Mouse (Mus musculus) limb, embryonic 13.5 days (tissue): ENCODE results near the gene Ift140. TPM values are rescaled to one million over a fixed set of nuclear protein-coding genes. Genes with fewer than 3 reads are reported as not detected.

Experiments
- ATAC-seq: fragments of 200-750 bp; cut with Nextera tagmentation; 2 replicates; pipeline ENCODE4 v1.8.0; 2017; ENCODE audit warnings: low read depth, moderate number of reproducible peaks, moderate TSS enrichment; ENCODE audit not compliant: low FRiP score
- H3K27ac ChIP-seq: fragments of 300-500 bp; sonication (generic); 2 replicates; pipeline ENCODE4 v1.5.1; 2015; ENCODE audit warnings: inconsistent platforms, mild to moderate bottlenecking, moderate library complexity
- H3K27me3 ChIP-seq: fragments of 300-500 bp; sonication (generic); 2 replicates; pipeline ENCODE4 v1.6.1; 2015; ENCODE audit warnings: mild to moderate bottlenecking, inconsistent platforms
- H3K36me3 ChIP-seq: fragments of 300-500 bp; sonication (generic); 2 replicates; pipeline ENCODE4 v1.6.1; 2015; ENCODE audit warnings: inconsistent platforms, mild to moderate bottlenecking, moderate library complexity
- H3K4me1 ChIP-seq: fragments of 300-500 bp; sonication (generic); 2 replicates; pipeline ENCODE4 v1.6.1; 2015; ENCODE audit warnings: inconsistent platforms
- H3K4me2 ChIP-seq: fragments of 300-500 bp; sonication (generic); replicated peaks from 2 replicates; pipeline ENCODE4 v1.6.1; 2015; ENCODE audit warnings: inconsistent platforms, mild to moderate bottlenecking, moderate library complexity
- H3K4me3 ChIP-seq: fragments of 300-500 bp; sonication (generic); 2 replicates; pipeline ENCODE4 v1.5.1; 2015; ENCODE audit warnings: moderate library complexity, mild to moderate bottlenecking, inconsistent platforms
- H3K9ac ChIP-seq: fragments of 300-500 bp; sonication (generic); 2 replicates; pipeline ENCODE4 v1.6.1; 2015; ENCODE audit warnings: mild to moderate bottlenecking, inconsistent platforms
- H3K9me3 ChIP-seq: fragments of 300-500 bp; sonication (generic); 2 replicates; pipeline ENCODE4 v1.6.1; 2016; ENCODE audit warnings: inconsistent platforms
- WGBS: fragments of 180-500 bp; shearing (Covaris S2); methylation state at CpG from one replicate; pipeline ENCODE4 v1.1.7; 2015; 5-methylcytosine and 5-hydroxymethylcytosine counted together
- polyA plus RNA-seq: library from polyadenylated mRNA; unstranded; fragments of >200 nt; fragmentation: Nextera tagmentation; extraction: Ambion mirVana; gene quantifications from 2 replicates; pipeline ENCODE4 v1.2.1, GENCODE M21; 2015

Ift140 gene
- 18.7 and 22.5 TPM in 2 replicates for polyA plus RNA-seq

GRCm38 (mm10) chr17:25015655-25016291 is at the start of gene Ift140, which contains the start of gene Cramp1l:
TSS of gene Ift140 (plus strand) at chr17:25016085.
TSS of gene Cramp1l (minus strand) at chr17:25015788.
- peaks cover 25% of the 10 kb centered on the region for H3K36me3 ChIP-seq
- H3K4me2 ChIP-seq: peak within 1 kb of the TSS; percentile 96
- peak within 1 kb of the TSS; percentile 98 for H3K9ac ChIP-seq
- no peaks in the 10 kb centered on the region for H3K27me3 ChIP-seq
- peaks cover 19% of the 10 kb centered on the region for H3K4me1 ChIP-seq
- WGBS: under 1% methylated on average over 62 of the region's 62 CpGs
- H3K4me3 ChIP-seq: peak within 1 kb of the TSS; percentile 99
- no peaks in the 10 kb centered on the region for H3K9me3 ChIP-seq
- peak within 1 kb of the TSS; percentile 85 for H3K27ac ChIP-seq
- ATAC-seq: peak; percentile 99

GRCm38 (mm10) chr17:24987221-24987620 is 28.7 kb upstream of the Ift140 start:
- no peaks in the 10 kb centered on the region for H3K4me1 ChIP-seq
- no peaks in the 10 kb centered on the region for H3K9me3 ChIP-seq
- no peak overlapping the region for H3K9ac ChIP-seq
- no peak overlapping the region for H3K4me2 ChIP-seq
- H3K27me3 ChIP-seq: no peaks in the 10 kb centered on the region
- H3K4me3 ChIP-seq: no peak overlapping the region
- H3K27ac ChIP-seq: no peak overlapping the region
- peaks cover 95% of the 10 kb centered on the region for H3K36me3 ChIP-seq
- ATAC-seq: no peak
- WGBS: 93% methylated on average over 6 of the region's 6 CpGs

- peaks cover 88% of the 10 kb centered on the region for H3K36me3 ChIP-seq
- 89% methylated on average over 6 of the region's 6 CpGs for WGBS
- no peak overlapping the region for H3K9ac ChIP-seq
- no peaks in the 10 kb centered on the region for H3K27me3 ChIP-seq
- H3K4me3 ChIP-seq: no peak overlapping the region
- H3K4me1 ChIP-seq: no peaks in the 10 kb centered on the region
- H3K4me2 ChIP-seq: no peak overlapping the region
- H3K27ac ChIP-seq: no peak overlapping the region
- H3K9me3 ChIP-seq: no peaks in the 10 kb centered on the region
- ATAC-seq: no peak
These were observed 21.2 kb upstream of the Ift140 start for GRCm38 (mm10) chr17:24994721-24995120.

- Histone ChIP-seq H3K36me3 (peaks cover 81% of the 10 kb centered on the region), H3K4me2 (no peak overlapping the region), H3K27me3 (no peaks in the 10 kb centered on the region), H3K4me3 (no peak overlapping the region), H3K9me3 (no peaks in the 10 kb centered on the region), H3K27ac (no peak overlapping the region), H3K4me1 (no peaks in the 10 kb centered on the region), H3K9ac (no peak overlapping the region)
- WGBS: 92% methylated on average over 3 of the region's 3 CpGs
- ATAC-seq: no peak
These were observed 10.8 kb upstream of the Ift140 start for GRCm38 (mm10) chr17:25005102-25005501.

- ATAC-seq: no peak
- H3K27me3 ChIP-seq: no peaks in the 10 kb centered on the region
- peaks cover 79% of the 10 kb centered on the region for H3K36me3 ChIP-seq
- H3K4me2 ChIP-seq: no peak overlapping the region
- H3K9me3 ChIP-seq: no peaks in the 10 kb centered on the region
- H3K4me1 ChIP-seq: peaks cover under 1% of the 10 kb centered on the region; the same call in 1 of the 2 replicates
- no peak overlapping the region for H3K9ac ChIP-seq
- no peak overlapping the region for H3K4me3 ChIP-seq
- H3K27ac ChIP-seq: no peak overlapping the region
These were observed 8.4 kb upstream of the Ift140 start for GRCm38 (mm10) chr17:25007480-25007879.

GRCm38 (mm10) chr17:25013606-25014501 is 2.0 kb upstream of the Ift140 start:
- peak overlapping the region; percentile 85 for H3K27ac ChIP-seq
- under 1% methylated on average over 81 of the region's 81 CpGs for WGBS

GRCm38 (mm10) chr17:25014841-25015570 is 879 bp upstream of the Ift140 start:
- H3K4me2 ChIP-seq: peak overlapping the region; percentile 96
- peaks cover 19% of the 10 kb centered on the region for H3K4me1 ChIP-seq
- H3K36me3 ChIP-seq: peaks cover 24% of the 10 kb centered on the region
- peak overlapping the region; percentile 98 for H3K9ac ChIP-seq
- no peak for ATAC-seq
- no peaks in the 10 kb centered on the region for H3K27me3 ChIP-seq
- WGBS: under 1% methylated on average over 39 of the region's 39 CpGs
- peak overlapping the region; percentile 99 for H3K4me3 ChIP-seq
- H3K9me3 ChIP-seq: no peaks in the 10 kb centered on the region
- peak overlapping the region; percentile 85 for H3K27ac ChIP-seq

More at GRCm38 (mm10) chr17:25013606-25014501, 2.0 kb upstream of the Ift140 start:
- peak overlapping the region; percentile 99 for H3K4me3 ChIP-seq
- peak overlapping the region; percentile 96 for H3K4me2 ChIP-seq
- peak overlapping the region; percentile 98 for H3K9ac ChIP-seq
- H3K9me3 ChIP-seq: no peaks in the 10 kb centered on the region
- H3K27me3 ChIP-seq: no peaks in the 10 kb centered on the region
- H3K36me3 ChIP-seq: peaks cover 28% of the 10 kb centered on the region
- H3K4me1 ChIP-seq: peaks cover 19% of the 10 kb centered on the region
- ATAC-seq: no peak

- peak overlapping the region; percentile 95 for H3K4me2 ChIP-seq
- H3K9ac ChIP-seq: peak overlapping the region; percentile 83
- peak overlapping the region; percentile 67 for H3K27ac ChIP-seq
- no peaks in the 10 kb centered on the region for H3K27me3 ChIP-seq
- WGBS: under 1% methylated on average over 55 of the region's 55 CpGs
- H3K9me3 ChIP-seq: no peaks in the 10 kb centered on the region
- peak overlapping the region; percentile 99 for H3K4me3 ChIP-seq
- peak; percentile 84 for ATAC-seq
- H3K36me3 ChIP-seq: peaks cover 22% of the 10 kb centered on the region
- H3K4me1 ChIP-seq: peaks cover 19% of the 10 kb centered on the region
These were observed 627 bp downstream of the Ift140 start for GRCm38 (mm10) chr17:25016292-25017132.

- Histone ChIP-seq H3K4me1 (no peaks in the 10 kb centered on the region), H3K9me3 (no peaks in the 10 kb centered on the region), H3K27ac (no peak overlapping the region), H3K36me3 (peaks cover 71% of the 10 kb centered on the region), H3K27me3 (no peaks in the 10 kb centered on the region), H3K4me2 (no peak overlapping the region), H3K9ac (no peak overlapping the region), H3K4me3 (no peak overlapping the region)
- no peak for ATAC-seq
- 67% methylated on average over 4 of the region's 4 CpGs for WGBS
These were observed 20.3 kb downstream of the Ift140 start for GRCm38 (mm10) chr17:25036183-25036582.

GRCm38 (mm10) chr17:25044879-25045278 is 29.0 kb downstream of the Ift140 start:
- Histone ChIP-seq H3K4me3 (no peak overlapping the region), H3K36me3 (peaks cover 44% of the 10 kb centered on the region), H3K27me3 (no peaks in the 10 kb centered on the region), H3K9ac (no peak overlapping the region), H3K4me2 (no peak overlapping the region), H3K27ac (no peak overlapping the region), H3K9me3 (no peaks in the 10 kb centered on the region), H3K4me1 (no peaks in the 10 kb centered on the region)
- no peak for ATAC-seq
- WGBS: 58% methylated on average over 7 of the region's 7 CpGs

- no peak overlapping the region for H3K4me2 ChIP-seq
- peaks cover 47% of the 10 kb centered on the region for H3K36me3 ChIP-seq
- no peak overlapping the region for H3K9ac ChIP-seq
- H3K4me1 ChIP-seq: no peaks in the 10 kb centered on the region
- H3K4me3 ChIP-seq: no peak overlapping the region
- H3K9me3 ChIP-seq: no peaks in the 10 kb centered on the region
- no peak overlapping the region; the same call in 1 of the 2 replicates for H3K27ac ChIP-seq
- 86% methylated on average over 4 of the region's 4 CpGs for WGBS
- ATAC-seq: no peak
- no peaks in the 10 kb centered on the region for H3K27me3 ChIP-seq
These were observed 29.4 kb downstream of the Ift140 start for GRCm38 (mm10) chr17:25045281-25045680.
